Mouse (Mus musculus): ENCODE results near the gene Clca3b.
A peak's percentile ranks its signal among the peaks of the same experiment; 100 is the strongest.
"Not testable (repeated sequence)": the region's sequence is repeated elsewhere in the genome, so short reads cannot be mapped to it uniquely, and the experiment has no call there.

The Clca3b gene

DNA sequence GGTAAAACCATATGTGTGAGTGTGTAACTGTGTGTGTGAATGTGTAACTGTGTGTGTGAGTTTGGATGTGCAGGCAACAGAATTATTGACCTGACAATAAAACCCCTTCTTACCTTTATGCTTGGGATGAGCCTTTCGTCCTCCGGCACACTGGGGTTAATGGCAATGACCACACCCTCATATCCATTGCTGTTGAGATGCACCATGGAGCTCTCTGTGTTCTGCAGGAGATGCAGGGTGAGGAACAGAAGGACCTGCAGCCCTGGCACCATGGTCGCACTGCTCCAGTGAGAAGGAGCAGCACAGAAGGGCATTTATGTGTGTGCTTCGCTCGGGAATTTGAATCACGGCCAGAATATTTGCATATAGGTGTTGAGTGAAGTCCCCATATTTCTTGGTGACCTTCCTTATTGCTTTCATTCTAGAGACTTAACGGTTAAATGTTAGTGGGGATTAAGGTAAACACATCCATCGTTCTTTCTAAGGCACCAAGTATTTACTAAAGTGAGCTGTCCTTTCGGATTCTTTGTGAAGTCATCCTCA lies at the start of gene Clca3b:
Clca3b (minus strand) TSS at position 344 of the 543 bp plus-strand sequence.
- DNase-seq (ENCODE audit: low spot score in 2 of 2) = not testable (repeated sequence)

DNA sequence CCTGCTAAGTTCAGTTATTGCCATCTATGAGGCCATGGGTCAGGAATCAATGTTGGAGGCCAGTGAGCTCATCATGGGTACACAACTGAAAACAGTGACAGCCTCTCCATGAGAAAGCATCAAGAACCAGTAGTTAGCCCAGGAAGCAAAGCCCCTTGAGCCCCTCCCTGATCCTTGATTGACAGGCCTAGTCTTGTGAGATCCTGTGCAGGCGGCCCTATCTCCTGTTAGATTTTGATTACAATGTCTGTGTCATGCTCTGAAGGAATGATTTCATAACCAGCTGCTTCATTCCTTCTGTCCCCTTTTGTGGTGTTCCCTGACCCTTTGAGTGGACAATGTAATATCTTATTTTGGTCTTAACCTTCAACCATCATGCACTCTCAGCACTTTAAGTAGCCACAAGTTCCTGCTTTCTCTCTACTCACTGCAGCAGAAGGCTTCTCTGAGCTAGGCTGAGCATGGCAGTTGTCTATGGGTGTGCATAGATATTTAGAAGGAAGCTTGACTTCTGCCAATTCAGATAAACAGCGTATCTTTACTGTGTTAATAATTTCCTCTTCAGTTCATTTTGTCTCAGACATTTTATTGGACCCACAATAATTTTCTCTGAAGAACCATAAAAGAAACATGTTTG lies 48.0 kb upstream of the Clca3b start:
- no peak for DNase-seq (ENCODE audit: low spot score in 2 of 2)

DNA sequence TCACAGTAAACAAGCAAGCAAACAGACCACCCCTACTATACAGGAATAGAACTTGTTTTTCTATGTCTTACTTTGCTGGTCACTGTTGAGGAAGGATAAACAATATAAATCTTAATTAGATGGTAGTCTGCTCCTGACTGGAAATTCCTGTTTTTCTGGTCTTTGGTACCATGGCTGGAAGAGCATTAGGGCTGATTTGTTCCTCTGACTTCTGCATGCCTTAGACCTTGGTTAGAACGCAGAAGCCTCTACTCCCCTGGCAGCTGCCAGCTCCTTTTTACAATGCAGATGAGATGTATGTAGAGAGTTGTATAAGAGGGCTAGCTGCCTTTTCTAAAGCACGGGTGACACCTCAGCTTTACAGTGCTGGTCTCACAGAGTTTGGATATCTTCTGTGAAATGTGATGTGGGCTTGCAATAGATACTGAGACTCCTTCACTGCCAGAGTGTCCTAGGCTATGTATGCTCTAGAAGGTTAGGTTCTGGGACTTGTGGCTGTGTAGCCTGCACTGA lies 41.1 kb upstream of the Clca3b start:
- no peak for DNase-seq (ENCODE audit: low spot score in 2 of 2)

DNA sequence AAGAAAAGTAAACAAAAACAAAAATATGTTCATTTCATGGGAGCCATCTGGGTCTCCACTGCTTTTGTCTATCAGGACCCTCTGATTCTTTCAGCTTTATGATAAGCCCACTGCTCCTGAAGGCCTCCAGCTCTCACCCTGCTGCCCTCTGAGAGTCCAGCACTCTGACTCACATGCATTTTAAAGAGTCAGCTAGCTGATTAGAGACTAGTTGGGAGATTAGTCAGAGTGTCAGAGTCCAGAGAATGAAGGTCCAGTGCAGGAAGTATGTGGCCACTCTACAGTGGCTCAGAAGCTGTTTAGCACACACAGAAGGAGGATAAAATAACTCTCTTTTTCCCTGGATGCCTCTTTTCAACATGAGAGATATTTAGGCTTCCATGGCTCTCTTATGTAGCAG lies 37.8 kb upstream of the Clca3b start:
- no peak for DNase-seq (ENCODE audit: low spot score in 2 of 2)

DNA sequence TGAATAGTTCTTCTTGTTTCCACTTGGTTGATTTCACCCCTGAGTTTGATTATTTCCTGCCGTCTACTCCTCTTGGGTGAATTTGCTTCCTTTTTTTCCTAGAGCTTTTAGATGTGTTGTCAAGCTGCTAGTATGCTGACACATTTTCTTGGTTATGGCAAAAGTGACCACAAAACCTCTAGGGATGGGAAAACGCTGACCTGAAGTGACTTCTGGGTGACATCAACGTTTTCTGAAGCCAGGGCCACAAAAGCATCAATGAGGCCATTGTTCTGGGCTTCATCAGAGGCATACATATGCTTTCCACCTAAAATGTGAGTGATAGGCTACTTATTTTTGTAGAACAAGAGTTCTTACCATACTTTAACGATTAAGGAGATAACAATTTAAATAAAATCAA lies 22.9 kb upstream of the Clca3b start:
- DNase-seq (ENCODE audit: low spot score in 2 of 2) = not testable (repeated sequence)

DNA sequence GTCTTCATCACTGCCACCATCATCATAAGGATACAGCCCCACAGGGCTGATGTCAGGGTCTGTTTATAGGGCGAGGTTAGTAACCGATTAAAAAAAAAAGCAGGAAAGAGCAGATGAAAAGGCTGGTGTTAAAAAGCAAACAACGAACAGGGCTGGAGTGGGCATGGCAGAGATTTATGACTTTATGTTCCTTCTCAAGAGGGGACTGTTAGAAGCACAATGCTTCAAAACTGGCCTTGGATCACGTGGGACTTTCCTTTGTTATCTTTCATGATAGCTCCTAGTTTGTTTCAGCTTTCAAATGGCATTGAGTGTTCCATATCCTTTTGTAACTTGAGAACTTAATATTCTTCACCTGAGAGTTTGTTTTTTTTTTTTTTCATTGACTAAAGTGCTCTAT lies 427 bp upstream of the Clca3b start:
- no peak for DNase-seq (ENCODE audit: low spot score in 2 of 2)

DNA sequence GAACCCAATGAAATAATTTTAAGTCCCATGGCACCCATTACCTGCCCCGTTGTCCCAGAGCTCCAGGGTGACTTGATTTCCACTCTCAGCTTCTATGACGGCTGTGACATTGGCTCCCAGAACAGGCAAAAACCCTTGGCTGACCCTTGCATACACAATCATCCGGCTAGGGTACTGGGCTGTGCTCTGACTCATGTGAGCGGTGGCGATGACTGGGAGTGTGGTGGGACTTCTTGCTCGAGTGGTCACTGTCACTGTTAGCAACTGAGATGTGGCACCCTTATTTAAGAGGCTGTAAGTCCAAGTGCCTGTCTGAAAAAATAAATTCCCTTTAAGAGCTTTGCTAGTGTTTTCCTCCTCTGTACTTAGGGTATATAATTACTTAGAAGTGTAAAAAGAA lies 21.9 kb downstream of the Clca3b start:
- no peak for DNase-seq (ENCODE audit: low spot score in 2 of 2)

DNA sequence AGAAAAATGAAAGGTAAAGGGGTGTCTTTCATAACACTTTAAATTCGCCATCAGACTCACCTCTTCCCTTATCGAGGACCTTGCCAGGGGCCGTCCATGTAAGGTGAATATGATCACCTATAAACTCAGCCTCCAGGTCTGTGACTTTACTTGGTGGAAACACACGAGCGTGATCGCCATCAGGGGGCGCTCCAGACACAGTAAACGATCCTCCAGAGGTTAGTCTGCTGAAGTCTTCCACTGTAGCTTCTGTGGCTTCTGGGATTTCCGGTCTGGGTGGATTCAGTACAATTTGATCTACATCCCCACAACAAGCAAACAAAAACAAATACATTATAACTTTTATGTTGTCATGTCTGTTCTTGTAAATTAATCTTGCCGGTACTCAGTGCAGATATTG lies 24.0 kb downstream of the Clca3b start:
- peak; percentile 85 to 88 for DNase-seq (ENCODE audit: low spot score in 2 of 2)

DNA sequence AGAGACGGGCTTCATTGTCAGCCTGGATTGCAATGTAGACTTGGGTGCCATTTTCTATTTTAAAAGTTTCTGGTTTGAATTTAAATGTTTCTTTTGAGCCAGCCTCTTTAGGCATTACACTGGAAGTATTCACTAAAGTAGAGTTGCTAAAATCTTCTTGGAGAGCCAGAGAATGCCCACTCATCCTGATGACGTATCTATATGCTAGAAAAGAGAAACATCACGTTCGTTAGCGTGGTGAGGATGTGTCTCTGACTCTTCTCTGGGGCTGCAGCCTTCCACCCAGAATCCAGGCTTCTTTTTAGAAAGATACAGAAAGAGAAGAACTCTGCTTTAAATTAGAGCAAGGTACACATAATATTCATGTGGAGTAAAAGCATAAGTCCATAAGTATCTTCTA lies 25.8 kb downstream of the Clca3b start:
- no peak for DNase-seq (ENCODE audit: low spot score in 2 of 2)

DNA sequence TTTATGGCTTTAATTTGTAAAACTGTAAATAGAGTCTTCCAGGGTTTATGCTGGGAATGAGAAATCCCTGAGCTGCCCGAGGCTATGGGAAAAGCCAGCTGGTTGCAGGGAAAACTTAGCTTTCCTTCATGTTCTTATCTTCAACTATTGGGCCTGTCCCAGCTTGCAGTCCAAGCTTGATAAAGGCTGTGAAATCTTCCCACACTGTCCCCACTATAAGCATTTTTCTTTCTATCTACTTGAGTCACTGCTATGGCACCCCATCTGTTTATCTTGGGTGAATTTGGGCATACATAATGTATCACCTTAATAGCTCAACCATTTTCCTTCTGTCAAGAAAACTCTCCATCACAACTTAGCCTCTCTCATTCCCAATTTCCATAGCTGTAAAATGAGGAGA lies 28.5 kb downstream of the Clca3b start:
- DNase-seq (ENCODE audit: low spot score in 2 of 2) = no peak

DNA sequence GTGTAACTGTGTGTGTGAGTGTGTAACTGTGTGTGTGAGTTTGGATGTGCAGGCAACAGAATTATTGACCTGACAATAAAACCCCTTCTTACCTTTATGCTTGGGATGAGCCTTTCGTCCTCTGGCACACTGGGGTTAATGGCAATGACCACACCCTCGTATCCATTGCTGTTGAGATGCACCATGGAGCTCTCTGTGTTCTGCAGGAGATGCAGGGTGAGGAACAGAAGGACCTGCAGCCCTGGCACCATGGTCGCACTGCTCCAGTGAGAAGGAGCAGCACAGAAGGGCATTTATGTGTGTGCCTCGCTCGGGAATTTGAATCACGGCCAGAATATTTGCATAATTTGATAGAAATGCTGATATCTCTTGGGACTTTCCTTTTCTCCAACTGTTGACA lies 29.9 kb downstream of the Clca3b start, which contains the start of gene Clca3a2:
Clca3a2 (minus strand) TSS at position 276 of the 400 bp plus-strand sequence.
- not testable (repeated sequence) for DNase-seq (ENCODE audit: low spot score in 2 of 2)

DNA sequence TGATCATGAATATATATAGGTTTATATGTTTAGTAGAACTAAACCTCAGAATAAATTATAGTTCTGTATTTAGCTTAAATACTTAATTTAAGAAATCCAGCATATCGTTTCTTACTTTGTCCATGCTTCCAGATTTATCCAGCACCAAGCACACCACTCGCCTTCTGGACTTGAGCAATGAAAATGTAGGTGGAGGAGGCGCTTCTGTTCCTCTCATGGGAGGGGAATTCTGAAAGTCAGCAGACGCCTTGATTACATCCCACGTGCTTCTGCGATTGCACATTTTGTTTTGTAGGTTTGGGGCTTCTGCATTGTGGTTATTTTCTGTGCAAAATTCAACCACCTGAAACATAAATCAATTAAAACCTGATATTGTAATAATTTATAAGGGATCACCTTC lies 35.8 kb downstream of the Clca3b start:
- not testable (repeated sequence) for DNase-seq (ENCODE audit: low spot score in 2 of 2)

DNA sequence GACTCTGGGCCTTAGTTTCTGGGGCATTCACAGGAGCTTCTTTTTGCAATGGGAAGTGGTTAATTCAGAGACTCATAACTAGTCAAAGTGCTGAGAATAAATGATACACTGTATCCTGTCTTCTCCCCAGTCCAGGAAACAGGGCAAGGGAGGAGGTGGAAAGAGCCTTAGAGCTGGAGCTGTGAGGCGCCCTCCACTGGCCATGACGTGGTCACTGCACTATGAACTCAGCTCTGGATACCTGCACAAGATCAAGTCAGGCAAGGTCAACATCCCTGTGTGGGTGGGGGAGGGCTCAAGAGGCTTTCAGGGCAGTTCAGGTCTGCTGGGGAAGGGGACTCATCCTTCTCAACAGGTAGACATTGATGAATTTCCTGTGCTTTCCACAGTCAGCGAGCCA lies 37.3 kb downstream of the Clca3b start:
- DNase-seq (ENCODE audit: low spot score in 2 of 2) = no peak

DNA sequence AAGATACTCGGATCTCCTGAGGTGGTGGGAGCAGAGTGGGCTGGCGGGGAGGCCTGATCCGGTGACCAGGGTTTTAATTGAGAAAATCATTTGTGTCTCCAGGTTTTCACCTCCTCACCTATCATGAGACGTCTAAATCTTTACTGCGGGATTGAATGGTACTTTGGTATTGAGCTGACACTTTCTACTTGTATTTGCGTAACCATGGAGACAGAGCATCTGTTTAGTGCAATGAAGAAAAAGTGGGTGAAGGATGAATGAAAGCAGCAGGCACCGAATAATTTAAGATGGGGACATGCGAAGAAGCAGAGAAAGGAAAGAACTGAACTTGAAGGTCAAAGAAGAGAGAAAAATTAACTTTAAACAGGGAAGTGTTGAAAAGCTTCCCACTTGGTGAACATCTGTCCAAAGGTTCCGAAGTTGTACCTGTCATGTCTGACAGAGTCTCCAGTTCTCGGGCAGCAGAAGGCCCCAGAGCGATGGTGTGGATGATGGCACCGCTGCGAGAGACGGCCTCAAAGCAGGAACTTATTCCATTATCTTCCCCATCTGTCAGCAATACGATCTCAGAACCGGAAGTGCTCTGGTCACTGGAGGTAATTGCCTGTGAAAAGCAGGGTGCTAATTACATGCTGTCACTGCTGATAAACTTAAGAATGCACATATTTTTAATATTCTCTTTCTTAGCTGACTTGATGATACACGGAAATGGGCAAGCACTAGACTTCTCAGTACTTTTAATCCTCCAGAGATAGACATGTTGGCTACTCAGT lies 40.8 kb downstream of the Clca3b start:
- not testable (repeated sequence) for DNase-seq (ENCODE audit: low spot score in 2 of 2)

DNA sequence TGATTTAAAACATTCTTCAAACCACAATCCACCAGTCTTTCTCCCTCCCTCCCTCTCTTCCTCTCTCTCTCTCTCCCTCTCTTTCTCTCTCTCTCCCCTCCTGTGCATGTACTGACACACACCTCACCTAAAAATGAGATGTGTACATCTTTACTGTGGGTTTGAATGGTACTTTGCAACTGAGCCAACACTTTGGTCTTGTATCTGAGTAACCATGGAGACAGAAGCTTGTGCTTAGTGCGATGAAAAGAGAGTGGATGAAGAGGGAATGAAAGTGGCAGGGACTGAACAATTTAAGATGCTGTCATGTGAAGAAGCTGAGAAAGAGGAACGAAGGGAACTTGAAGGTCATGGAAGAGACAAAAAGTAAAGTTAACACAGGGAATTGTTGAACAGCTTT lies 42.5 kb downstream of the Clca3b start:
- DNase-seq (ENCODE audit: low spot score in 2 of 2) = not testable (repeated sequence)

DNA sequence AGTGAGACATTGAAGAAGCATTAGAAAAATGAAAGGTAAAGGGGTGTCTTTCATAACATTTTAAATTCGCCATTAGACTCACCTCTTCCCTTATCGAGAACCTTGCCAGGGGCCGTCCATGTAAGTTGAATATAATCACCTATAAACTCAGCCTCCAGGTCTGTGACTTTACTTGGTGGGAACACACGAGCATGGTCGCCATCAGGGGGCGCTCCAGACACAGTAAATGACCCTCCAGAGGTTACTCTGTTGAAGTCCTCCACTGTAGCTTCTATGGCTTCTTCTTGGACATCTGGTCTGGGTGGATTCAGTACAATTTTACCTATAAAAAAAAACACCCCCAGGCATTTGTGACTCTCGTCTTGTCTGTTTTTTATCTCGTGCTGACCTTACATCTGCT lies 47.3 kb downstream of the Clca3b start:
- DNase-seq (ENCODE audit: low spot score in 2 of 2) = no peak

DNA sequence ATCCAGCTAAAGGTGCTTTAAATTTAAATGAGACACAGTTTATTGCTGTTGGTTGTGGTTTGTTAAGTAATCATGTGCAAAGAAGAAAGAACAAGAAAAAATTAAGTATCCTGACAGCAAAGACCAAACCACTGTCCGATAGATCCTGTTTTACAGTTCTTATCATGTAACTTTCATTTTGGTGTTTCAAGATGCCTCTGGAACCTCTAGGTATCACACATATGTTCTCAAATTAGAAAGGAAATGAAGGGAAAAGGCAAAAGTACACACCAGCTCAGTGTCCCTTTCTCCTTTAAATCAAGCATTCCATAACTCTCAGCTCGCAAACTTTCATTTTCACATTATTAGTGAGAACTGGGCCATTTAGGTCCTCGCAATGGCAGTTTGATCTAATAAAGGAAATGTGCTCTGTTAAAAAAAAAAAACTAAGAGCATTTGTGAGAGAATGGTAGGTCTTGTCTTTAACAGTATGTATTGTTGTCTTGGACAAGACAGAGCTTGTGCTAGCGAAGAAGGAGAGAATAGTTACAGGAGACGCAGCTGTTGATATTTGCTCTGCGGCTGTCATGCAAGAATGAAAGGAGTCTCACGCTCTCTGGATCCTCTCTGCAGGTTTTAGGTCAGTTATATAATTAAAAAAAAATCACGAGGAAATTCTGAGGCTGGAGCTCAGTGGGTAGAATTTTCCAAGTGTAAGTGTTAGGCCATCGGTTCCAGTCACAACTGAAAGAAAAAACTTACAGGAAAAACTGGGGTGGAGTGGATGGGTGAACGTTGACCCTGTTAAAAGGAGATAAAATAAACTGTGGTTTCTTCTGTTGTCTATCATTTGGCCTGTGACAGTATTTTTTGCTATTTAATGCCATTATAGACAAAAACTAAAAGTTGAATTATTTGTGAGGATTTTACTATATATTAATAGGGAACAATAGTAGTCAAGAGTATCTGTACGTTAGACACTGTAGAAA lies 63.7 kb downstream of the Clca3b start:
- DNase-seq (ENCODE audit: low spot score in 2 of 2) = no peak
